Mouse (Mus musculus): ENCODE measurements around the gene Rnf181. TPM values are rescaled to one million over a fixed set of nuclear protein-coding genes. Genes with fewer than 3 reads are reported as not detected.

Rnf181 gene
- polyA plus RNA-seq, 1 experiment from 2014 or later, result 136 TPM

- no peak for ATAC-seq (ENCODE audit: low FRiP score)
- 94% methylated on average over 4 of the region's 4 CpGs for WGBS
- peak overlapping the region; percentile 78 for H3K4me2 ChIP-seq (replicated peaks)
These were observed 20.5 kb downstream of the Rnf181 start for GRCm38 (mm10) chr6:72346261-72346660.

GRCm38 (mm10) chr6:72345633-72346032, 21.1 kb downstream of the Rnf181 start:
- H3K4me2 ChIP-seq (replicated peaks), result peak overlapping the region; percentile 79
- peak overlapping the region; percentile 69 for H3K9ac ChIP-seq
- 52% methylated on average over 6 of the region's 6 CpGs for WGBS
- ATAC-seq (ENCODE audit: low FRiP score) (no peak), DNase-seq (ENCODE audit: low spot score) (no peak)
- peak overlapping the region; percentile 65; the same call in 1 of the 2 replicates for H3K4me3 ChIP-seq (replicated peaks; ENCODE audit: low read length)
- peaks cover 16% of the 10 kb centered on the region for H3K36me3 ChIP-seq (replicated peaks; ENCODE audit: control insufficient read depth, insufficient read depth)
- H3K27me3 ChIP-seq (ENCODE audit: control insufficient read depth, insufficient read depth, low read length), result peaks cover 3% of the 10 kb centered on the region; the same call in 1 of the 2 replicates
- peaks cover 32% of the 10 kb centered on the region for H3K4me1 ChIP-seq (replicated peaks; ENCODE audit: control insufficient read depth, insufficient read depth, low read length)
- no peaks in the 10 kb centered on the region for H3K9me3 ChIP-seq (ENCODE audit: control insufficient read depth, low read length)
- H3K27ac ChIP-seq, result no peak overlapping the region

More at GRCm38 (mm10) chr6:72346261-72346660, 20.5 kb downstream of the Rnf181 start:
- no peak for DNase-seq (ENCODE audit: low spot score)
- peaks cover 3% of the 10 kb centered on the region; the same call in 1 of the 2 replicates for H3K27me3 ChIP-seq (ENCODE audit: control insufficient read depth, insufficient read depth, low read length)
- H3K27ac ChIP-seq, result no peak overlapping the region
- H3K4me1 ChIP-seq (replicated peaks; ENCODE audit: control insufficient read depth, insufficient read depth, low read length), result peaks cover 32% of the 10 kb centered on the region
- H3K9ac ChIP-seq, result no peak overlapping the region
- no peaks in the 10 kb centered on the region for H3K9me3 ChIP-seq (ENCODE audit: control insufficient read depth, low read length)
- peaks cover 22% of the 10 kb centered on the region for H3K36me3 ChIP-seq (replicated peaks; ENCODE audit: control insufficient read depth, insufficient read depth)
- 0 out of 2 replicates have a peak overlapping the region, but pooled peaks have one; percentile 87 for H3K4me3 ChIP-seq (replicated peaks; ENCODE audit: low read length)

- under 1% methylated on average over 30 of the region's 30 CpGs for WGBS
- Histone ChIP-seq H3K4me3 (replicated peaks; ENCODE audit: low read length) (peak within 1 kb of the TSS; percentile 65), H3K9ac (peak within 1 kb of the TSS; percentile 69), H3K9me3 (ENCODE audit: control insufficient read depth, low read length) (no peaks in the 10 kb centered on the region), H3K27ac (peak within 1 kb of the TSS; percentile 34; the same call in 1 of the 2 replicates), H3K4me1 (replicated peaks; ENCODE audit: control insufficient read depth, insufficient read depth, low read length) (peaks cover 32% of the 10 kb centered on the region), H3K36me3 (replicated peaks; ENCODE audit: control insufficient read depth, insufficient read depth) (peaks cover 17% of the 10 kb centered on the region; the same call in 1 of the 2 replicates), H3K4me2 (replicated peaks) (peak within 1 kb of the TSS; percentile 79), H3K27me3 (ENCODE audit: control insufficient read depth, insufficient read depth, low read length) (peaks cover 3% of the 10 kb centered on the region; the same call in 1 of the 2 replicates)
- peak; percentile 96 for DNase-seq (ENCODE audit: low spot score)
- peak; percentile 89 for ATAC-seq (ENCODE audit: low FRiP score)
These were observed 21.6 kb downstream of the Rnf181 start, which contains the start of gene Usp39 for GRCm38 (mm10) chr6:72345074-72345567. Gene Usp39 (minus strand): TSS chr6:72345184.

DNA sequence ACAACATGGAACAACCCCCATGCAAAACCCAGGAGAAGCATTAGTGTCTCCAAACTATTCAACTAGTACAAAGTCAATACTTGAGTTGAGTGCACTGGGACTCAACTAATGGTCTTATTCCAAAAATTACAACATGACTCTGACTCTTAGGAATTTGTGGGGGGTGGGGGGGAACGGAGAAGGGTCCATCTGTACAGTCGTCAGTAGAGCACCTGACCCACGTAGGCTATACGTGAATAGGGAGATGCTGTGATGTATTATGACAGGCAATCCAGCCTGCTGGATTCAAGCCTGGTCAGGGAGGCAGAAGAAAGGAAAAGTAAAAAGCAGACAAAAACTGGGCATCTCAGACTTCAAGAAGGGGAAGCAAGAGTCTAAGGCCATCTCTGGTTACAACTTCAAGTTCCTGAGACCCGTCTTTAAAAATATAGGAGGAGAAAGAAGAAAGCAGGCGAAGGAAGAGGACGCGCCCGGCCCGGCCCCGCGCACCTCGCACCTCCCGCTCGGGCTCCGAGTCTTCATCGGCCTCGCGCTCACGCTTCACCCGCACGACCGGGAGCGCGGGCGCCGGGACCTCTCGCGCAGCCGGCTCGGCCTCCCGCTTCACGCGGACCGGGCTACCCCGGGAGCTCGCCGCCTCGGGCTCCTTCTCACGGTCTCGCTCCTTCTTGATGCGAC, 22.2 kb downstream of the Rnf181 start:
- Histone ChIP-seq H3K36me3 (replicated peaks; ENCODE audit: control insufficient read depth, insufficient read depth) (peaks cover 22% of the 10 kb centered on the region), H3K27ac (peak overlapping the region; percentile 34; the same call in 1 of the 2 replicates), H3K4me2 (replicated peaks) (peak overlapping the region; percentile 79), H3K9me3 (ENCODE audit: control insufficient read depth, low read length) (no peaks in the 10 kb centered on the region), H3K4me3 (replicated peaks; ENCODE audit: low read length) (peak overlapping the region; percentile 65), H3K4me1 (replicated peaks; ENCODE audit: control insufficient read depth, insufficient read depth, low read length) (peaks cover 32% of the 10 kb centered on the region), H3K27me3 (ENCODE audit: control insufficient read depth, insufficient read depth, low read length) (peaks cover 3% of the 10 kb centered on the region; the same call in 1 of the 2 replicates), H3K9ac (peak overlapping the region; percentile 69)
- ATAC-seq (ENCODE audit: low FRiP score), result peak; percentile 60; the same call in 1 of the 2 replicates
- under 1% methylated on average over 36 of the region's 42 CpGs for WGBS
- DNase-seq (ENCODE audit: low spot score), result no peak

GRCm38 (mm10) chr6:72340481-72340880, 26.3 kb downstream of the Rnf181 start:
- Histone ChIP-seq H3K27ac (no peak overlapping the region), H3K4me3 (replicated peaks; ENCODE audit: low read length) (no peak overlapping the region), H3K36me3 (replicated peaks; ENCODE audit: control insufficient read depth, insufficient read depth) (peaks cover 51% of the 10 kb centered on the region), H3K9me3 (ENCODE audit: control insufficient read depth, low read length) (no peaks in the 10 kb centered on the region), H3K4me2 (replicated peaks) (no peak overlapping the region), H3K27me3 (ENCODE audit: control insufficient read depth, insufficient read depth, low read length) (no peaks in the 10 kb centered on the region), H3K4me1 (replicated peaks; ENCODE audit: control insufficient read depth, insufficient read depth, low read length) (peaks cover 13% of the 10 kb centered on the region), H3K9ac (no peak overlapping the region)
- ATAC-seq (ENCODE audit: low FRiP score) (no peak), DNase-seq (ENCODE audit: low spot score) (no peak)
- 60% methylated on average over 2 of the region's 2 CpGs for WGBS

- ATAC-seq (ENCODE audit: low FRiP score) (no peak), DNase-seq (ENCODE audit: low spot score) (no peak)
- Histone ChIP-seq H3K9ac (no peak overlapping the region), H3K9me3 (ENCODE audit: control insufficient read depth, low read length) (no peaks in the 10 kb centered on the region), H3K4me2 (replicated peaks) (no peak overlapping the region), H3K27ac (no peak overlapping the region), H3K4me3 (replicated peaks; ENCODE audit: low read length) (no peak overlapping the region), H3K27me3 (ENCODE audit: control insufficient read depth, insufficient read depth, low read length) (no peaks in the 10 kb centered on the region), H3K36me3 (replicated peaks; ENCODE audit: control insufficient read depth, insufficient read depth) (peaks cover 96% of the 10 kb centered on the region), H3K4me1 (replicated peaks; ENCODE audit: control insufficient read depth, insufficient read depth, low read length) (no peaks in the 10 kb centered on the region)
- WGBS, result 86% methylated on average over 5 of the region's 5 CpGs
These were observed 33.6 kb downstream of the Rnf181 start for GRCm38 (mm10) chr6:72333111-72333510.

GRCm38 (mm10) chr6:72330133-72330532, 36.6 kb downstream of the Rnf181 start:
- peaks cover 95% of the 10 kb centered on the region for H3K36me3 ChIP-seq (replicated peaks; ENCODE audit: control insufficient read depth, insufficient read depth)
- no peak overlapping the region for H3K4me2 ChIP-seq (replicated peaks)
- no peak overlapping the region for H3K4me3 ChIP-seq (replicated peaks; ENCODE audit: low read length)
- 96% methylated on average over 4 of the region's 4 CpGs for WGBS
- no peak overlapping the region for H3K27ac ChIP-seq
- H3K4me1 ChIP-seq (replicated peaks; ENCODE audit: control insufficient read depth, insufficient read depth, low read length), result no peaks in the 10 kb centered on the region
- ATAC-seq (ENCODE audit: low FRiP score), result no peak
- H3K9me3 ChIP-seq (ENCODE audit: control insufficient read depth, low read length), result no peaks in the 10 kb centered on the region
- no peak for DNase-seq (ENCODE audit: low spot score)
- no peaks in the 10 kb centered on the region for H3K27me3 ChIP-seq (ENCODE audit: control insufficient read depth, insufficient read depth, low read length)
- H3K9ac ChIP-seq, result no peak overlapping the region

DNA sequence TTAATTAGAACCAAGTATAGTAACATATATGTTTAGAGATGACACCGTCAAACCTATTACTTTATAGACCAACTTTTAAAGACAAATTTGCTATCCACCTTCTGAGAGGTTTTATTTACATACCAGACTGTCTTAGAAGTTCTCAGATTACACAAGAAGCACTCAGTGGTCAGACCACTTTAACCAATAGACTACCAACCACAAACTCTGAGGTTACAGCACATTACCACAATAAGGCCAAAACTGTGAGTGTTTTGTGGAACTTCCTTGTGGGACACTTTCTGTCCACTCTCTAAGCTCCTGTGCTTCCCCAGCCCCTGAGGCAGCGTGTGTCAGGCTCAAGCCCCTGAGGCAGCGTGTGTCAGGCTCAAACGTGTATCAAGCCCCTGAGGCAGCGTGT, 37.7 kb downstream of the Rnf181 start:
- no peaks in the 10 kb centered on the region for H3K27me3 ChIP-seq (ENCODE audit: control insufficient read depth, insufficient read depth, low read length)
- no peak overlapping the region for H3K4me2 ChIP-seq (replicated peaks)
- ATAC-seq (ENCODE audit: low FRiP score) (no peak), DNase-seq (ENCODE audit: low spot score) (no peak)
- H3K9me3 ChIP-seq (ENCODE audit: control insufficient read depth, low read length), result no peaks in the 10 kb centered on the region
- WGBS, result 93% methylated on average over 5 of the region's 5 CpGs
- no peak overlapping the region for H3K27ac ChIP-seq
- peaks cover 95% of the 10 kb centered on the region for H3K36me3 ChIP-seq (replicated peaks; ENCODE audit: control insufficient read depth, insufficient read depth)
- no peak overlapping the region for H3K9ac ChIP-seq
- H3K4me1 ChIP-seq (replicated peaks; ENCODE audit: control insufficient read depth, insufficient read depth, low read length), result no peaks in the 10 kb centered on the region
- no peak overlapping the region for H3K4me3 ChIP-seq (replicated peaks; ENCODE audit: low read length)

GRCm38 (mm10) chr6:72326274-72326673, 40.5 kb downstream of the Rnf181 start:
- no peak overlapping the region for H3K4me3 ChIP-seq (replicated peaks; ENCODE audit: low read length)
- H3K36me3 ChIP-seq (replicated peaks; ENCODE audit: control insufficient read depth, insufficient read depth), result peaks cover 96% of the 10 kb centered on the region
- H3K9ac ChIP-seq, result no peak overlapping the region
- no peak overlapping the region for H3K4me2 ChIP-seq (replicated peaks)
- H3K27ac ChIP-seq, result no peak overlapping the region
- ATAC-seq (ENCODE audit: low FRiP score) (no peak), DNase-seq (ENCODE audit: low spot score) (no peak)
- H3K9me3 ChIP-seq (ENCODE audit: control insufficient read depth, low read length), result no peaks in the 10 kb centered on the region
- H3K4me1 ChIP-seq (replicated peaks; ENCODE audit: control insufficient read depth, insufficient read depth, low read length), result no peaks in the 10 kb centered on the region
- WGBS, result 77% methylated on average over 6 of the region's 6 CpGs
- no peaks in the 10 kb centered on the region for H3K27me3 ChIP-seq (ENCODE audit: control insufficient read depth, insufficient read depth, low read length)
